Mouse (Mus musculus) urinary bladder, adult 18-20 months (tissue): ENCODE results near the gene Polr2i.

Experiments used
- DNase-seq, 2 experiments: peaks; one replicate each; pipeline ENCODE4 v3.0.0; 2022; ENCODE audit warnings: low spot score in 2 of 2, mixed read lengths in 2 of 2

Gene Polr2i

DNA sequence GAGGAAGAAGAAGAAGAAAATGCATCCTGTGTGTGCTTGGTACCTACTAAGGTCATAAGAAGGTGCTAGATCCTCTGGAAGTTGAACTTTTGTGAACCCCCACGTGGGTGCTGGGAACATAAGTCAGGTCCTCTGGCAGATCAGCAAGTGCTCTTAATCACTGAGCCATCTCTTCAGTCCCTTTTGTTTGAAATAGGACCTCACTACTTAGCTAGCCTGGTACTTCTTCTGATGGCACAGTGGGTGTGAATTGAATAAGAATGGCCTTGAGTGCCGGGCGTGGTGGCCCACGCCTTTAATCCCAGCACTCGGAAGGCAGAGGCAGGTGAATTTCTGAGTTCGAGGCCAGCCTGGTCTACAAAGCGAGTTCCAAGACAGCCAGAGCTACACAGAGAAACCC, 34.2 kb downstream of the Polr2i start:
- no peak for DNase-seq

DNA sequence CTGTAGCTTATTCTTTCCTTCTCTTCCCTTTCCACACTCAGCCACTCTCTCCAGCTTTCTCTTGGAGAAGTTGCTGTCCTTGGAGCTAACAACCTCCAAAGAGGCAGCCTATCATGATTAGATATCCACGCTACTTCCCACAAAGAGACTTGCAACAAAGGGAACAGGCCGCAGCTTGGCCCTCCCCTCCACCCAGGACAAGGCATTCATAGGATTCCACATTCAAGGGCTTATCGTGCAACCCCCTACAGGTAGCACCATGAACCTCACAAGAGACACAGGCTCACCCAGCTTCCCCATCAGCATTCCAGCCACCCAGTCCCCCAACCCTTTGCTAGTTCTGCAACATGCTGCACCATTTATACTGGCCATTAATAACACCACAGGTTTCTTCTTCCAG, 35.0 kb downstream of the Polr2i start:
- no peak for DNase-seq

DNA sequence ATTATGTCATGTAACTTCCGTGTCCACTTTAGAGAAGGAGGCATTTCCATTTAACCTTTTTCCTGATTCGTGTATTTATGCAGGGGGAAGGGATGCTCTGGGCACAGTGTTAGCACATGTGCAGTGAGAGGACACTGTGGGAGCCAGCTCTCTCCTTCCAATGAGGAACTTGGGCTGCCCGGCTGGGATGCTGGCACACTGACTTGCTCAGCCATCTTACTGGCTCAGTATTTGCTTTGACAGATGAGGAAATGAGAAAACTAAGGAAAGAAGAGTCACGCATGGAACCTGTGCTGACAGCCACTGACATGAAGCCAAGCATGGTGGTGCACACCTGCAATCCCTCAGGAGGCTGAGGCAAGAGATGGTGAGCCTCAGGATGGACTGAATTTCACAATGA, 37.9 kb downstream of the Polr2i start:
- no peak for DNase-seq

DNA sequence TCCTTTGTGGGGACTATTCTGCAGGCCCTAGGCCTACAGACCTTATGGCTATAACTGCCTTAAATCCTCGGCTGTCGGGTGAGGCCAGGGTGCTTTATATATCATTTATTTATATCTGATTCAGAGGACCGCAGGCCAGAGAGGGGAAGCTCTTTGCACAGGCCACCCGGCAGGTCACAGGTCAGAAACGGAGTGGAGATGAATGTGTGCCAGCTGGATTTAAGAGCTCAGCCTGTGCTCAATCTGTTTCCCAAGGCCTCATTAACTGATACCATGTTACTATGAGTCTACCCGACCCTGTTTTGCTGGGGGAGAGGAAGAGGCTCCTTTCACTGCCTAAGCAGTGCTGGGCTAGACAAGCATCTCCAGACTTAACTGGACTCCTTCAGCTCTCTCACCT, 42.6 kb downstream of the Polr2i start:
- no peak for DNase-seq

DNA sequence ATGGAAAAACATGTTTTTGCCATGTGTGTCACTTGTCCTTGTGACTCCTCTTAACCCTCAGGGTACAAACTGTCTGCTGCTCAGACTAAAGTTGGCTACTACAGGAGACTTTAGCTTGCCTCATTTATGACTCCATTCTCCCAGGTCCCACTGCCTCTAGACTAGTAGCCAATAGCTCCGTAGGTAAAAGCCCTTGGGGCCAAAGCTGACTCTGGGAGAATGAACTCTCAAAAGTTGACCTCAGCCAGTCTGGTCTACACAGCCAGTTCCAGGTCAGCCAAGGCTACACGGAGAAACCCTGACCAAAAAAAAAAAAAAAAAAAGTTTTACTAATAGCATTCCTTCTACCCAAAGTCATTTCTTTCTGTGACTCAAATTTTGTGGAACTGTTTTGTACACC, 47.2 kb downstream of the Polr2i start:
- DNase-seq = no peak

DNA sequence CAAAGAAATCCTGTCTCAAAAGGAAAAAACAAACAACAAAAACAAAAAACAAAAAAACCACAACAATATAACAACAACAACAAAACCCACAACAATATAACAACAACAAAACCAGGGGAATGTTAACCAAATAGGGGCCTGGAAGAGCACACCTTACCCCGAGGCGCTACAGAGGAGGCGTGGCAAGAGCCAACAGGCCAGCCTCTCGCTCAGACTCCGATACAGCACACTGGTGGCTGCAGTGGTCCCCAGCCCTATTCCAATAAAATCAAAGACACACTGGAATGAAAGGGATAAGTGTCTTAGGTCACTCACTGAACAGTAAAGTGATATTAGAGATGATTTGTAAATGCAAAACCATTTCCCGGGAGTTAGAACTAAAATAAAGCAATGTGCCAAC, 47.8 kb downstream of the Polr2i start:
- DNase-seq = no peak

DNA sequence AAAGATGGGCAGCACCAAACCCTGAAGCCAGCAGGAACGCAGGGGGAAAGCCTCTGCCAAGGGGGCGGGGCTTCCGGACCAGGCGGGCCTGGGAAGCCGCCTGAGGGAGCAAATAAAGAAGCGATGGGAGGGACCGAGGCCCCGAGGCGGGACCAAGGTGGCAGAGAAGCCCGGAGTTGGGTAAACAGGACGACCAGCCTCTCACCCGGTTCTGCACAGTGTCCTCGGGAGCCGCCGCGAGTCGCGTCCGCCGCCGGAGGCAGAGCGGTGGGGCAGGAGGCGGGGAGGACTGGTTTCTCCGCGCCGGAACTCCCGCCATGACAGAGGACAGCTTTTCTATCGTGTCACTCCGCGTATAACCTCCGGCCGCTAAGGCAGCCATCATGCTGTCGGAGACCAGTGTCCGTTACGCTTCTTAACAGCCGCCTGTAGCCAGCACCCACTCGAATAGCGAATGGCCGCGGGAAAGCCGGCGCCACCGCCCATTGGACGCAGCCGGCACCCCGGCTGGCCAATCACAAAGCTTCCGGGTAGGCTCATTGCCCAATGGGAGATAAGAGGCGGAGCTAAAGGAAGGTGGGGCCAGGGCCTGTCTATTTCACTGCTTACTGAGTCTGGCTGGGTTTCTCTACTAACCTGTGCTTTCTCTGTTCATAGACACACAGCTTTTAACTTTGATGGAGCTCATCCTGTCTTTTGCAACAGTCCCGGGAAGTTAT, 48.4 kb downstream of the Polr2i start, which contains the start of the genes Thap8 and Wdr62:
Thap8 (plus strand) TSS at position 144 of the 719 bp plus-strand sequence.
Wdr62 (minus strand) TSS at position 469 of the 719 bp plus-strand sequence.
- DNase-seq = peak; percentile 81 to 89

DNA sequence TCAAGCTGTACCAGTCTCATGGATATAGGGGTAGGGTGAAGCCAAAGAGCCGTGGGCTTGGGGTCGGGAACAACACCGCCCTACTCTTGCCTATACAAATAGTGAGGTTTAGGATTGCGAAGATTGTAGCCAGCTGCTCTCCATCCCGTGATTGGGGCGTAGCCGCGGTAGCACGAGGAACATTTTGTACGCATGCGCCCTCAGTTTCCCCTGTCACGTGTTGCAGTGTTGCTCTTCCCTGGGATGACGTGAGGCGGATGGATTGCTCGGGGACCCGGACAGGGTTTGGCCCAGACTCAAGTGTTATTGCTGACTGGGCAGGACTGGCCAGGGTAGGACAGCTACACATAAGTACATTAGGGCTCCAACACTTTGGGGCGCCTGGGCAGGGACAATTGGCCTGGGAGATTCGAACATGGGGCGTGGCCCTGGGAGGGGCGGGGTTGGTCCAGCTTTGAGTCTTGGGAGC, 49.0 kb downstream of the Polr2i start:
- DNase-seq = peak; percentile 77 to 85

DNA sequence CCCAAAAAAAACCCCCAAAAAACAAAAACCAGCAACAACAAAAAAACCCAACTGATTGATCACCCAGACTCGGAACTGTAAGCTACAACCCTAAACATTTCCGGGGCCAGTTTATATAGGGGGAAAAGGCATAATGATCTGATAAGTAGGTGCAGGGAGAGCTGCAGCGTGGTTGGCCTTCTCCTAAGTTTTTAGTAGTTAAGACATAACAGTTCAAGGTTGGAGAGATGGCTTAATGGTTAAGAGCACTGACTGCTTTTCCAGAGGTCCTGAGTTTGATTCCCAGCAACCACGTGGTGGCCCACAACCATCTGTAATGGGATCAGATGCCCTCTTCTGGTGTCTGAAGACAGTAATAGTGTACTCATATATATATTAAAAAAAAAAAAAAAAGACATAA, 49.8 kb downstream of the Polr2i start:
- no peak for DNase-seq

DNA sequence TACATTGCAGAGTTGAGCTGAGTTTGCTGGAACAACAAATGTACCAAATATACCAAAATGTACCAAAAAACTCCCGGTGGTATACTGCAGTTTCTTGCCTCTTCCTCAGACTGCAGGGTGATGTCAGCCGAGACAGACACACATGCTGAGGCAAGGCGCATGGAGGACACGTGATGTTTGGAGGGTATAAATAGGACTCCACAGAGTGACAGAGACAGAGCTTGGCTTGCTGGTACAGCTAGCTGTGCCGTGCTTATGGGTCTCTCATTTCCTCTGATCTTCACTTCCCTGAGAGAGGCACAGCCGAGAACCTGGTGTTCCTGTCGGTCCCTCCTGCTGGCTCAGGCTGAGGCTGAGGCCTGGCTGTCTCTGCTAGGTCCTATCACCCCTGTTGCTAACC, 51.0 kb downstream of the Polr2i start:
- no peak for DNase-seq
